Mouse (Mus musculus): ENCODE measurements at regions not wholly inside any gene's neighbourhood (a gene's known extent, or its start where the extent isn't known, plus 50 kb on each side); places are given as distances from the start of the nearest gene placed in this dataset.

DNA sequence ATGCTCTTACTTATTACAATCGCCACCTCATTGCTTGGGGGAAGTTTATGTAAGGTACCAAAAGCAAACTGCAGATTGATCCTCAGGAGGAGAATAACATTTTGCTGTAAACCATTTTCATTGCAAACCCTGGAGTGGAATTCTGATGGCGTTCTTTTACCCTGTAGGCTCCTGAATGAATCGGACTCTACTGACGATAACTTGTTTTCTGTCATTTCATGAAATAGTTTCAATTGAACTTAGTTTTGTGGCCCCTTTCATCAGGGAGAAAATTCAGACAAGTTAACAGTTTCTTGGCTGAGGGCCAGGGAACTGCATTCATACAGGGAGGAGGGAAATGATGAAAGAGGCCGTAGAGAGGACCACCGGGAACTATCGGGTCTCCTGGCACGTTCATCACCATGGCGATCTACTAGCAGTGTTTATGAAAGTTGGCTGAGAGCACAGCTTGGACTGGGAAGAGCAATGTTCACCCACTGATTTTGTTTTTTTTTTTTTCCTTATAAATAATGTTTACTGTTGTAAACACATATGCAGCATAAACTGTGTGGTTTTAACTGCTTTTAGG is 266.7 kb downstream of the Stim2 start:
- no peak overlapping the region for H3K27ac ChIP-seq
- peak overlapping the region; percentile 30; the same call in 1 of the 2 replicates for H3K4me2 ChIP-seq
- no peak for ATAC-seq (replicated peaks; ENCODE audit: low FRiP score)
- no peaks in the 10 kb centered on the region; the same call in 1 of the 2 replicates for H3K4me1 ChIP-seq
- no peaks in the 10 kb centered on the region for H3K36me3 ChIP-seq
- H3K4me3 ChIP-seq (replicated peaks), result no peak overlapping the region
- WGBS, result 34% methylated on average over 9 of the region's 9 CpGs
- H3K9me3 ChIP-seq (replicated peaks), result no peaks in the 10 kb centered on the region
- H3K27me3 ChIP-seq, result no peaks in the 10 kb centered on the region
- no peak overlapping the region for H3K9ac ChIP-seq

- no peak overlapping the region for H3K4me3 ChIP-seq (replicated peaks)
- H3K36me3 ChIP-seq, result no peaks in the 10 kb centered on the region
- no peaks in the 10 kb centered on the region for H3K9me3 ChIP-seq (replicated peaks)
- H3K27ac ChIP-seq, result no peak overlapping the region
- WGBS, result 52% methylated on average over 10 of the region's 10 CpGs
- no peaks in the 10 kb centered on the region; the same call in 1 of the 2 replicates for H3K4me1 ChIP-seq
- H3K9ac ChIP-seq, result no peak overlapping the region
- no peaks in the 10 kb centered on the region for H3K27me3 ChIP-seq
- no peak overlapping the region for H3K4me2 ChIP-seq
- ATAC-seq (replicated peaks; ENCODE audit: low FRiP score), result no peak
Measured at GRCm38 (mm10) chr5:54267905-54268590, 269.7 kb downstream of the Stim2 start.

DNA sequence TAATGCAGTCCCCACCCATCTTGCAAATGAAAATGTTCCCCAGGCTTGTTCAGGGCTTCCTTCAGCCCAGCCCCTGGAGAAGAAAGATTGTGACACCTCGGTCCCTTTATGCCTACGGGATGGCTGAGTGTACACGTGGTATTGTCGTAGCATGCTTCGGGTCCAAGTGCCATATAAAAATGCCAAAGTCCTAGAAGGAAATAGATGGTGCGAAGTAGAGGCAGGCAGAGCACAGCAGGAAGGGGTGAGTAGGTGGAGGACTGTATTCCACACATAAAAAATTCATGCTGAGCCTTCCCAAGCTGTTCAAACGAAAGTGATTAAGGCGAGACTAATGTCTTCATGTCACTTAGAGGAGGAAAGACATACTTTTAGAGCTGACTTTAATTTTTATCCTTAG is 281.1 kb downstream of the Stim2 start:
- Histone ChIP-seq H3K27me3 (no peaks in the 10 kb centered on the region), H3K4me2 (no peak overlapping the region), H3K36me3 (no peaks in the 10 kb centered on the region), H3K4me3 (replicated peaks) (no peak overlapping the region), H3K9me3 (replicated peaks) (no peaks in the 10 kb centered on the region), H3K9ac (no peak overlapping the region), H3K4me1 (no peaks in the 10 kb centered on the region), H3K27ac (no peak overlapping the region)
- WGBS, result 63% methylated on average over 8 of the region's 8 CpGs
- ATAC-seq (replicated peaks; ENCODE audit: low FRiP score), result no peak

- no peaks in the 10 kb centered on the region for H3K27me3 ChIP-seq
- H3K9ac ChIP-seq, result no peak overlapping the region
- ATAC-seq (replicated peaks; ENCODE audit: low FRiP score), result peak; percentile 36; the same call in 1 of the 2 replicates
- H3K9me3 ChIP-seq (replicated peaks), result no peaks in the 10 kb centered on the region
- no peaks in the 10 kb centered on the region for H3K36me3 ChIP-seq
- 45% methylated on average over 4 of the region's 4 CpGs for WGBS
- H3K4me1 ChIP-seq, result no peaks in the 10 kb centered on the region
- no peak overlapping the region for H3K4me3 ChIP-seq (replicated peaks)
- H3K4me2 ChIP-seq, result no peak overlapping the region
- no peak overlapping the region for H3K27ac ChIP-seq
Measured at GRCm38 (mm10) chr5:54280670-54281069, 282.4 kb downstream of the Stim2 start.

DNA sequence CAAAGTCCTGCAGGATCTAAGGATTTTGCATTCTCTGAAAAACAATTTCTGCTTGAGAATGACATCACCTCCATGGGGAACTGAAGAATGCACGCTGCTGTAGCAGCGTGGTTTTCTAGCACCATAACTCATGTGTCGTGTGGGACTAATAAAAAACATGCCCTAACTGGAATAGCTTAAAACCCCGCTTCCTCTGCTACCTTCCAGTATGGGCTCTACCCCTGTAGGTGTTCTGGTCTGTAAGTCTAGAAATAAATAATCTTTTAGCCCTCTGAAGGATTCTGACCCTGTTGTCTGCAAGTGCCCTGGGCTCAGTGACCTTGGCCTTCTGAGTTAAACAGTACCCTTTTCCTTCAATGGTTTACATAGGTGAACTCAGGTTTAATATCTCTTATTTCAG is 282.8 kb downstream of the Stim2 start:
- peak; percentile 86 for ATAC-seq (replicated peaks; ENCODE audit: low FRiP score)

GRCm38 (mm10) chr5:54290372-54291080 is 292.2 kb downstream of the Stim2 start:
- Histone ChIP-seq H3K27me3 (no peaks in the 10 kb centered on the region), H3K4me3 (replicated peaks) (no peak overlapping the region), H3K4me1 (0 out of 2 replicates have a peak, but pooled peaks cover 2% of the 10 kb centered on the region), H3K9ac (no peak overlapping the region), H3K4me2 (peak overlapping the region; percentile 8; the same call in 1 of the 2 replicates), H3K36me3 (no peaks in the 10 kb centered on the region), H3K27ac (no peak overlapping the region), H3K9me3 (replicated peaks) (no peaks in the 10 kb centered on the region)
- ATAC-seq (replicated peaks; ENCODE audit: low FRiP score), result no peak
- 17% methylated on average over 12 of the region's 12 CpGs for WGBS

More for the DNA sequence above, 282.8 kb downstream of the Stim2 start:
- Histone ChIP-seq H3K27ac (no peak overlapping the region), H3K36me3 (no peaks in the 10 kb centered on the region), H3K4me1 (no peaks in the 10 kb centered on the region), H3K9ac (no peak overlapping the region), H3K4me3 (replicated peaks) (no peak overlapping the region), H3K9me3 (replicated peaks) (no peaks in the 10 kb centered on the region), H3K27me3 (no peaks in the 10 kb centered on the region), H3K4me2 (no peak overlapping the region)
- 38% methylated on average over 4 of the region's 4 CpGs for WGBS

GRCm38 (mm10) chr5:54291940-54292339 is 293.6 kb downstream of the Stim2 start:
- Histone ChIP-seq H3K9ac (no peak overlapping the region), H3K4me2 (no peak overlapping the region), H3K27me3 (no peaks in the 10 kb centered on the region), H3K4me3 (replicated peaks) (no peak overlapping the region), H3K9me3 (replicated peaks) (no peaks in the 10 kb centered on the region), H3K4me1 (0 out of 2 replicates have a peak, but pooled peaks cover 2% of the 10 kb centered on the region), H3K27ac (no peak overlapping the region), H3K36me3 (no peaks in the 10 kb centered on the region)
- 52% methylated on average over 5 of the region's 5 CpGs for WGBS
- no peak for ATAC-seq (replicated peaks; ENCODE audit: low FRiP score)

- Histone ChIP-seq H3K27ac (no peak overlapping the region), H3K4me3 (replicated peaks) (no peak overlapping the region), H3K4me2 (no peak overlapping the region), H3K9me3 (replicated peaks) (no peaks in the 10 kb centered on the region), H3K9ac (no peak overlapping the region), H3K27me3 (no peaks in the 10 kb centered on the region), H3K36me3 (no peaks in the 10 kb centered on the region), H3K4me1 (no peaks in the 10 kb centered on the region)
- no peak for ATAC-seq (replicated peaks; ENCODE audit: low FRiP score)
- 85% methylated on average over 8 of the region's 8 CpGs for WGBS
Measured at GRCm38 (mm10) chr5:54313660-54314279, 315.5 kb downstream of the Stim2 start.

DNA sequence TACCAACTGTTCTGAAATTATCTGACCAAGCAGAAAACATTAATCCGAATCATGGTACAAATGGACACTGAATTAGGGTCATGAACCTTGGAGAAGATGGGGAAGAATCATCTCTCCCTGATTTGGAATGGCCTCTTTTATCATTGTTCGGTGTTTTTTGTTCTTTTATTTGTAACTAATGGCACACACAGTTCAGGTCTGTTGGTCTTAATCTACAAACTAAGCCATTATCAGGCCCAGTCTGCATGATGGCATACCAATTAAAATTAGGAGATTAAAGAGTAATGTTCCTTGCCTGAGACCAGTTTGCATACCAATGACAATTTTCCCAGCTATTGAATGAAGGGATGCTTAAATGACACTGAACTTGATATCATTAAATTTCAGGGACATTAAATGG is 332.1 kb downstream of the Stim2 start:
- Histone ChIP-seq H3K4me3 (replicated peaks) (no peak overlapping the region), H3K4me2 (no peak overlapping the region), H3K36me3 (no peaks in the 10 kb centered on the region), H3K4me1 (no peaks in the 10 kb centered on the region), H3K9ac (no peak overlapping the region), H3K27ac (no peak overlapping the region), H3K27me3 (no peaks in the 10 kb centered on the region), H3K9me3 (replicated peaks) (no peaks in the 10 kb centered on the region)
- ATAC-seq (replicated peaks; ENCODE audit: low FRiP score), result no peak
- 91% methylated on average over 2 of the region's 2 CpGs for WGBS

GRCm38 (mm10) chr5:54342976-54343375 is 344.7 kb downstream of the Stim2 start:
- Histone ChIP-seq H3K9me3 (replicated peaks) (no peaks in the 10 kb centered on the region), H3K27me3 (no peaks in the 10 kb centered on the region), H3K9ac (no peak overlapping the region), H3K4me1 (no peaks in the 10 kb centered on the region), H3K4me3 (replicated peaks) (no peak overlapping the region), H3K27ac (no peak overlapping the region), H3K4me2 (no peak overlapping the region), H3K36me3 (no peaks in the 10 kb centered on the region)
- 59% methylated on average over 6 of the region's 6 CpGs for WGBS
- no peak for ATAC-seq (replicated peaks; ENCODE audit: low FRiP score)

DNA sequence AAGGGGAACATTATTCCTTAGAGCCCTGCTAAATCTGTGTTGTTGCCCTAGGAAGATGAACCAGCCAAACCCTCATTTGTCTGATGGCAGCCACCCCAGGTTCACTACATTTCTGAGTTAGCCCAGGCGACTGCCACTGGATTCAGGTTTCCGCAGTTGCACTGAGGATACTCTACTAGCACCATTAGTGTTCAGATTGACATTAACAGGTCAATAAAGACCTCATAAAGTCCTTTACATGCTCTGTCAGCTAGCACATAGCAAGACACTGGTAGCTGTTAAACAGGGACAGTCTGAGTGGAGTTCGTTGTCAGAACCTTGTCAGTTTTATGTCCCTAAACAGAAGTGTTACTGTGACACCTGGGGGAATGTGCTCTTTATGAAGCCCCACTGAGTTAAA is 345.1 kb downstream of the Stim2 start:
- H3K36me3 ChIP-seq, result no peaks in the 10 kb centered on the region
- no peaks in the 10 kb centered on the region for H3K27me3 ChIP-seq
- ATAC-seq (replicated peaks; ENCODE audit: low FRiP score), result no peak
- H3K4me1 ChIP-seq, result no peaks in the 10 kb centered on the region
- no peaks in the 10 kb centered on the region for H3K9me3 ChIP-seq (replicated peaks)
- no peak overlapping the region for H3K27ac ChIP-seq
- H3K4me3 ChIP-seq (replicated peaks), result no peak overlapping the region
- no peak overlapping the region for H3K4me2 ChIP-seq
- WGBS, result 28% methylated on average over 3 of the region's 3 CpGs
- H3K9ac ChIP-seq, result no peak overlapping the region
